In the genomic region with DNA sequence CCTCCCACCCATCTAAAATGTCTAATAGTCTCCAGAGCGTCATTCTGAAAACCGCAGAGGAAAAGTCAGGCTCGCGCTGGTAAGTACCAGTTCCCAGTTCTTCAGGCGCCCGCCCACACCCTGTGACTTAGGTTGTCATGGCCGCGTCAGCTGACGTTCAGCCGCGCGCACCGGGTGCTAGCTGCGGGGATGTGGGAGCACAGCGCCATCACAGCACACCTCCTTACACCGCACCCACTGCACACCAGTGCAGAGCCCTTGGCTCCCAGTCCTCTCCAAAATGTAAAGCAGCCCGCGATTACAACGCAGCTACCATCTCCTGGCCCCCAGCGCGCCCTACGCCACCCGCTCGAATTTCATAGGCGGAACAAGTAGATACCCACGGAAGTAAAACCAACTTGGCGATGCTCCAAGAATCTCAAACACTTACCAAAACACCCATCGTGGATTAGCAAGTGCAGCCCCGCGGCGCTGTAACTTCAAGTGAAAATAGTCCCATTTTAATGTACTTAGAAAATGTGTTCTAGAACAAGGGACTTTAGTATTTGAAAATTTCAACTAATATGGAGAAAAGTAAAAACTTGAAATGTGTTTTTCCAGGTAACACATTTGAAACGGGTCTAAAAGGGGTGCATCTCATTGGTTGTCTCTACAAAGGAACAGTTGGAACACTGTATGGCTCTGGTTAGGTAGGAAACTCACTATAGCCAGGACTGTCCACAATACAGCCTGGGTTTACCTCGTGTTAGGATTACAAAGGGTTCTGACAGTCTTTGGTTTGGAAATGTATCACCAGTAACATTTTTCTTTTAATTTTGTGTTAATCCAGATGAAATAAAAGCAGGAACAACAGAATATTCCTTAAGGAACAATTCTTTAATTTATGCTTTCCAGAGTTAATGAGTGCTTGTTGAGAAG, we compare ENCODE assay signal across 8 mouse cellular contexts. TPM values are rescaled to one million over a fixed set of nuclear protein-coding genes. Genes with fewer than 3 reads are reported as not detected.
DNase-seq lines count a peak whose midpoint lies in the region; ATAC-seq lines count a peak whose summit lies in the region.

No protein-coding gene starts in this region.

- peak overlapping the region; percentile 57 for H3K9ac ChIP-seq in hindbrain, embryonic 15.5 days

- WGBS in hindbrain, embryonic 15.5 days, result 2% methylated on average over 33 of the region's 33 CpGs

- 0 out of 2 replicates have a peak, but pooled peaks cover 3% of the 10 kb centered on the region for H3K4me1 ChIP-seq in hindbrain, embryonic 15.5 days (replicated peaks)

- peak overlapping the region; percentile 68 for H3K4me3 ChIP-seq in hindbrain, embryonic 15.5 days

- peak; percentile 96 for DNase-seq in T-cell, adult 2 months (ENCODE audit: low spot score)
- DNase-seq in cerebellum, postnatal 36 days, result peak; percentile 81 to 83
- DNase-seq in frontal cortex, postnatal 36 days (ENCODE audit: low spot score in 2 of 2), result peak; percentile 90 to 92
- peak; percentile 86 for DNase-seq in left cerebral cortex, adult 11 months (ENCODE audit: low spot score)
- peak; percentile 87 to 91 for DNase-seq in lung, postnatal 4 days
- peak; percentile 72 for DNase-seq in retina, postnatal 7 days (ENCODE audit: low read depth, low spot score)
- peak; percentile 72 for DNase-seq in urinary bladder, adult 2 months (ENCODE audit: low spot score)

- H3K36me3 ChIP-seq in hindbrain, embryonic 15.5 days, result peaks cover 4% of the 10 kb centered on the region; the same call in 1 of the 2 replicates

- peak overlapping the region; percentile 65 for H3K4me2 ChIP-seq in hindbrain, embryonic 15.5 days

- peaks cover 9% of the 10 kb centered on the region for H3K27me3 ChIP-seq in hindbrain, embryonic 15.5 days

- peak overlapping the region; percentile 97 for H3K27ac ChIP-seq in hindbrain, embryonic 15.5 days (replicated peaks)

- peaks cover 11% of the 10 kb centered on the region; the same call in 1 of the 2 replicates for H3K9me3 ChIP-seq in hindbrain, embryonic 15.5 days

- peak; percentile 91 for ATAC-seq in hindbrain, embryonic 15.5 days (ENCODE audit: low FRiP score, low read depth)

RNA-seq across cellular contexts. Expression of a gene that starts 37.5 kb away (rescaled TPM):
- 16.9 and 17.5 TPM in 2 replicates for polyA plus RNA-seq in hindbrain, embryonic 15.5 days (2015; fragmentation: Nextera tagmentation; extraction: Ambion mirVana)
- 15.7 and 17.0 TPM in 2 replicates for polyA plus RNA-seq in urinary bladder, adult 2 months (2012; rRNA removed)

Comparison
In these comparisons a context has a peak if more than half of its experiments do, and no peak if none do; other contexts are left out.
1. Peak in every context shown above with its lines: DNase-seq, ATAC-seq, H3K4me3 ChIP-seq and H3K27ac ChIP-seq.